Mouse (Mus musculus) megakaryocyte, embryonic 14.5 days (primary cell): Measurements from ENCODE around the gene Irx3. TPM values are rescaled to one million over a fixed set of nuclear protein-coding genes. Genes with fewer than 3 reads are reported as not detected.

ENCODE experiments used
- H3K27me3 ChIP-seq: replicated peaks from 2 replicates; pipeline ENCODE3; 2012; ENCODE audit warnings: inconsistent platforms
- H3K36me3 ChIP-seq: replicated peaks from 2 replicates; pipeline ENCODE3; 2012; ENCODE audit warnings: low read length, inconsistent platforms, mixed read lengths
- H3K4me1 ChIP-seq: 2 replicates; pipeline ENCODE4 v1.6.1; 2012; ENCODE audit warnings: inconsistent platforms
- H3K4me3 ChIP-seq: replicated peaks from 2 replicates; pipeline ENCODE3; 2012; ENCODE audit warnings: moderate library complexity, mild to moderate bottlenecking, inconsistent platforms
- H3K9me3 ChIP-seq: 2 replicates; pipeline ENCODE4 v1.6.1; 2012; ENCODE audit warnings: inconsistent platforms
- FLI1 ChIP-seq: IDR thresholded peaks from 2 replicates; pipeline ENCODE4 v1.6.1; 2012; ENCODE audit warnings: low read length, inconsistent platforms, mixed read lengths
- GATA1 ChIP-seq: IDR thresholded peaks from 3 replicates; pipeline ENCODE4 v1.6.1; 2012; ENCODE audit warnings: mixed read lengths, low read length, inconsistent platforms, borderline replicate concordance
- polyA plus RNA-seq: library from polyadenylated mRNA; stranded (reverse); fragments of >175 nt; gene quantifications from 2 replicates; pipeline ENCODE4 v1.2.3, GENCODE M21; 2012; ENCODE audit warnings: low replicate concordance; ENCODE audit not compliant: insufficient read depth

Gene Irx3
- polyA plus RNA-seq, 1 experiment, result not detected

DNA sequence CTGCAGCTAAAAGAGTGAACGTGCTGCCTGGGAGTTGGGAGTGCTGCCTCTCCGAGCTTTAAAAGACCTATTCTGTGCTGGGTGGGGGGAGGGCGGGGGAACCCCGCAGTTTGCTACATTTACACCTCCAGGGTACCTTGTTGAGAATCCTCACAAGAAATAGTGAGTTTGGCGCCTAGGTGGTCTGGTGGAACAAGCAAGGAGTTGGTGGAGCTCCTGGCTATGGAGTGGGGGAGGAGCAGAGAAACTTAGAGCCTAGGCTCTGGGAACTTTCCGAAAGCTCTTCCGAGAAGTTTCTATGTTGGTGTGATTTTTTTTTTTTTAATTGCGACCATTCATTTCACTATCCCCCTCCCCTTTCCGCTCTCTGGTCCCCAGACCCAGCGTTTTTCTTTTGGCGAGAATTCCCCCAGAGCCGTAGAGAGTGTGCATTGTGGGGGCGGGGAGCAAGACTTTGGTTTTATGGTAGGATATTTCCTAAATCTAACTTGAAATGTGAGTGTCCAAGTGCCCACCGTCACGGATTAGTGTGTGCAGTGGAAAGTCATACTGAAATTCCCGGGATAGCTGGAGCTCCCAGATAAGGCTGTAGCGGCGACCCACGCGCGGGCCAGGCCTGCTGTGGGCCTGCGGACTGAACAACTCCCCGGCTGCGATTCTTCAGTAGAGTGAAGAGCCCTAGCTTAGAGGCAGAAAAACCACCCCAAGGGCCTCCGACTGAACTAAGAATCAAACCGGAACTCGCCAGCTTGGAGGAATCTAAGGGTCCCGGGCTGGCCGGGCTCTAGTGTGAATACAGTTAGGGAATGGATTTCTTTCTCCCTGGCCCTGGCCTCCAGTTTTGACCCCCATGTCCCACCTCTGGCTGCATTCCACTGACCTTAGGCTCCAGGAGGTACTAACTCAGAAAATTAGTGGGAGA is 795 bp upstream of the Irx3 start:
- H3K4me1 ChIP-seq, result peaks cover 45% of the 10 kb centered on the region
- peaks cover 11% of the 10 kb centered on the region for H3K9me3 ChIP-seq
- TF ChIP-seq GATA1, result no peak
- TF ChIP-seq FLI1, result no peak
- peak overlapping the region; percentile 42 for H3K4me3 ChIP-seq
- peaks cover 98% of the 10 kb centered on the region for H3K27me3 ChIP-seq
- no peaks in the 10 kb centered on the region for H3K36me3 ChIP-seq

DNA sequence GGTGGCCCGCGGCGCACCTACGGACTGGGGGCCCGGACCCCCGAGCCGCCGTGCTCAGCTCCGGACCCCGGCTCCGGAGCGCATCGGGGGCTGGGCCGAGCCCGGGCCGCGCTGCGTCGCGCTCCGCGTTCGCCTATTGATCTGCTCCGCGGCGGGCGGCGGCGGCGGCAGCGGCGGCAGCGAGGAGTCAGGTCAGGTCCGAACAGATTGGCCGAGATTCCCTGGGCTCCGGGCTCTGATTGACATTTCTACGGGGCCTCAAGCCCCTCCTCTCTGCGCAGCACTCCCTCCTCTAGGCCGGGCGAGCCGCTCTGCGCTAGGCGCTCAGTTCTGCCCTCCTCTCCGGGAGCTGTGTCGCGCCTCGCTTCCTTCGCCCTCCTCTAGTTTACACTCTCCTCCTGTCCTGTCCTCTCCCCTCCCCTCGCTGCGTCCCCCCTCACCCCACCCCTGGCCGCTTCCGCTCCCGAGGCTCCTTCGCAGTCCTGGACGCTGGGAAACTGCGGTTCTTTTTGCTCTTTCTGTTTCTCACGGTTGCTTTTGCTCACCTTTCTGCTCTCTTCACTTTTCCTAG is 541 bp downstream of the Irx3 start:
- Histone ChIP-seq H3K4me1 (peaks cover 49% of the 10 kb centered on the region), H3K9me3 (peaks cover 4% of the 10 kb centered on the region), H3K4me3 (peak overlapping the region; percentile 89), H3K36me3 (no peaks in the 10 kb centered on the region), H3K27me3 (peaks cover 98% of the 10 kb centered on the region)
- no peak for TF ChIP-seq GATA1
- TF ChIP-seq FLI1, result no peak

DNA sequence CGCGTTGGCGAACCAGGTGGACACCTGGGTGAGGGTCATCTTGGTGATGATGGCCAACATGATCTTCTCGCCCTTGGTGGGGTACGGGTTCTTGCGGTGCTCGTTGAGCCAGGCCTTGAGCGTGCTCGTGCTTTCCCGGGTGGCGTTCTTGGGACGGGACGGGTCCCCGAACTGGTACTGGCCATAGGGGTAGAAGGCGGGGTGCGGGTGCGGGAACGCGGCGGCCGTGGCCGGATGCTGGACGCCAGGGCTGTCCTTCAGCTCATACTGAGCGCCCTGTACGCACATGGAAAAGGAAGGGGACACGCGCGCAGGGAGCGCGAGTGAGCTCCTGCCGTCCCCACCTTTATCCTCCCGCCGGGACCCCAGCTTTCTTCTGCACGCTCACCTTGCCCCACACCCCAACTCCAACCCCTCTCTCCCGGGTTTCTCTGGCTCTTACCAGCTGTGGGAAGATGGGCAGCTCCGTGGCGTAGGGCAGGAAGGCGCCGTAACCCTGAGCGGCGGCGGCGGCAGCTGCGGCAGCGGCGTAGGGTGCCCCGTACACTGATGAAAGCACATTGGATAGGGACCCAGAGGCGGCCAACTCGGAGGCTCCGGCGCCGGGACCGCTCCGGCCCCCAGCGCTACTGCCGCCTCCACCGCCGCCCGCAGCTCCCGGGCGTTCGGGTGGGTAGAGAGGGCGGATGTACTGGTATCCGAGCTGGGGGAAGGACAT is 1.2 kb downstream of the Irx3 start:
- H3K27me3 ChIP-seq, result peaks cover 98% of the 10 kb centered on the region
- H3K36me3 ChIP-seq, result no peaks in the 10 kb centered on the region
- TF ChIP-seq GATA1, result no peak
- TF ChIP-seq FLI1, result no peak
- H3K9me3 ChIP-seq, result peaks cover 1% of the 10 kb centered on the region; the same call in 1 of the 2 replicates
- H3K4me3 ChIP-seq, result peak overlapping the region; percentile 89
- H3K4me1 ChIP-seq, result peaks cover 45% of the 10 kb centered on the region

DNA sequence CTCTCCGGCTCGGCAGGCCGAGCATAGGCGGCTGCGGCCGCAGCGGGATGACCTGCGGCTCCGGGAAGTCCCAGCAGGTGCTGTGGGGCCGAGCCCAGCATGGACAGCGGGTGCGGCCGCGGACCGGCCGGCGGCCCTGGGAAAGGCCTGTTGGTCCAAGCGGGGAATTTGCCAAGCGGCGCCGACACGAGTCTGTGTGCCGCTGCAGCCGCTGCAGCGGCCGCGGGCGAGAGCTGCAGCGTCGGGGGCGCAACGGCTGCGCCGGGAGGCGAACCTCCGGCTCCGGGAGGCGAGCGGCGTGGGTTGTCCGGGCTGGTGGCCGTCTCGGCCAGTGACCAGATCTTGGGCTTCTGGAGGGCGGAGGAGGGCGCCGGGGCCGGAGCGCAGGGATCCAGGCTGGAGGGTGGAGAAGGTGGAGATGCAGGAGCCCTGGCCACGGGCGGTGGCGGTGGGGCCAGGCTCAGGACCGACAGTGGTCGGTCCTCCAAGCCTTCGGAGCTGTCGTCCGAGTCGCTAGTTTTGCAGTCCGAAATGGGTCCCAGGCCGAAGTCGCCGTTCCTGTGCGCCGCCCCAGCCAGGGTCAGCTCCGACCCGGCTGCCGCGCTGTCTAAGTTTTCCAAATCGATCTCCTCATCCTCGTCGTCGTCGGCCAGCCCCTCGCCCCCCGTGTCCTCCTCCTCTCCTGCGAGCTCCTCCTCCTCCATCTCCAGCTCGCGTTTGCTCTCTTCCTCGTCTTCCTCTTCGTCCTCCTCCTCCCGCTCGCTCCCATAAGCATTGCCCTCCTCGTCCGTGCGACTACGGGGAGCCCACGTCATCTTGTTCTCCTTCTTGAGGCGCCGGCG is 2.0 kb downstream of the Irx3 start:
- H3K36me3 ChIP-seq, result no peaks in the 10 kb centered on the region
- H3K4me3 ChIP-seq, result peak overlapping the region; percentile 56
- peaks cover 94% of the 10 kb centered on the region for H3K27me3 ChIP-seq
- TF ChIP-seq GATA1 (no peak), FLI1 (no peak)
- H3K4me1 ChIP-seq, result peaks cover 39% of the 10 kb centered on the region
- H3K9me3 ChIP-seq, result peaks cover 5% of the 10 kb centered on the region; the same call in 1 of the 2 replicates

DNA sequence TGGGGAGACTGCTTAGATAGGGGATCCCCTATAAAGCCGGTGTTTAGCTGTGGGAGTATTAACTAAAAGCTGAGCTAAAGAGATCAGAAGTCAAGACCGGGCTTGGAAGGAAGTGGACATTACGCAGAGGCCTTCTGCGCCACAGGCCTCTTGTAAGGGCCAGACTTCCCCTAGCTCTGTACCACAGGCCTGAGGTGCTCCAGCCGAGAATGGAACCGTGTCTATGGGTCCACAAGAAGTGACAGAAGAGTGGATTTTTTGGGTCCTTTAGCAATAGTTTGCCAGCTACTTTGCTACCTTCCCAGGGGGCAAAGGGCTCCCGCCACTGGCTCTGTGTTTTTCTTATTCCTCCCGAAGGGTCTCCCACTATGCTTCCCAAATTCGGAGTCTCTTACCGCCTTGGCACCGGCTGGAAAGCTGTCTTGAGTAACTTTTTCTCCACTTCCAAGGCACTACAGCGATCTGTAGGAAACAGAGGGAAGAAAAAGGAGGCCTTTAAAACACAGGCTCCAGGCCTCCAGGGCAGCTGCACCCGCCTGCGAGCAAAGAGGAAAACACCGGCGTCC is 2.8 kb downstream of the Irx3 start:
- H3K36me3 ChIP-seq, result no peaks in the 10 kb centered on the region
- TF ChIP-seq GATA1 (no peak), FLI1 (no peak)
- H3K9me3 ChIP-seq, result peaks cover 8% of the 10 kb centered on the region; the same call in 1 of the 2 replicates
- H3K4me1 ChIP-seq, result peaks cover 34% of the 10 kb centered on the region
- H3K4me3 ChIP-seq, result no peak overlapping the region
- H3K27me3 ChIP-seq, result peaks cover 91% of the 10 kb centered on the region

DNA sequence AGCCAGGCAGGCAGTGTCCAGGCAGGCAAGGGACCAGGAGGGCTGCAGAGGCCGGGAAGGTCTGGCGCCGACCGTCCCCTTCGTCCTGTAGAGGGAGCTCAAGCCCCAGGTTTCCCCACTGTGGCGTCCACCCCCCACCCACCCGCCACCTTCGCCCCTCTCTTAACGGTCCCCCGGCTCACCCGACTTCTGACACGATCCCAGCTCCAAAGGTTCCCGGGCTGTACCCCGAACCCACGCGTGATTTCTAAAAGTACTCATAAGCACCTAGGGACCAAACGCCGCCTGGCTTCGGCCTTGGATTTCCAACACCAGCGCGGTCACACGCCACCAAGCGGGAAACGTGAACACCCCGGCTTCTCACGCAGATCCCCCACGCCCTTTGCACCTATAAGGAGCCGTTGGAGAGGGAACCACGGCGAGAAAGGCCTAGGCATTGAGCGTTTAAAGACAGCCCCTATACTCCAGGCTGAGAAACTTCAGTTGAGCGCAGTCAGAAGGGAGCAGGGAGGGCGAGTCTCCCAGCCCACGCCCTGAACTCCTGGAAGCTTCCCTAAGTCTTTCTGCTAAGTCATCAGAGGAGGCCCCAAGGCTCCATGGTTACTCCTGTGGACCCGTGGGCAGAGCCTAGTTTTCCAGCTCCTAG is 4.1 kb downstream of the Irx3 start:
- Histone ChIP-seq H3K36me3 (no peaks in the 10 kb centered on the region), H3K4me1 (peaks cover 34% of the 10 kb centered on the region), H3K27me3 (peaks cover 85% of the 10 kb centered on the region), H3K9me3 (peaks cover 8% of the 10 kb centered on the region; the same call in 1 of the 2 replicates), H3K4me3 (peak overlapping the region; percentile 81)
- TF ChIP-seq FLI1 (no peak), GATA1 (no peak)

DNA sequence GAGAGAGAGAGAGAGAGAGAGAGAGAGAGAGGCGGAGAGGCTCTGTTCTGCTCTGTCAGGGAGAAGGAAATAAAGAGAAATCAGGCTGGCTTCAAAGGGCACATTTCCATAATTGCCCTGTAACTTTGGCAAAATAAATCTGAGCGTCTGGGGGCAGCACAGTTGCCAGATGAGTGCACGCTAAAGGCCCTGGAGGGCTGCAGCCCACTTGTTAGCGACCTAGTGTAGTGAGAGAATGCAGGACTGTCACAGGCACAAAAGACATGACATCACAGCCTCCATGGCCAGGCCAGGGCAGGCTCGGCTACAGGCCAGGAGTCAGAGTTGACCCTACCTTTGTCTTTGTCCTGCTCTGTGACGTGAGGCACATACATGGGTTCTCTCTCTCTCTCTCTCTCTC is 8.0 kb downstream of the Irx3 start:
- TF ChIP-seq GATA1 (no peak), FLI1 (no peak)
- H3K36me3 ChIP-seq, result no peaks in the 10 kb centered on the region
- peaks cover 51% of the 10 kb centered on the region for H3K27me3 ChIP-seq
- peaks cover 25% of the 10 kb centered on the region for H3K9me3 ChIP-seq
- H3K4me3 ChIP-seq, result no peak overlapping the region
- H3K4me1 ChIP-seq, result peaks cover 8% of the 10 kb centered on the region

DNA sequence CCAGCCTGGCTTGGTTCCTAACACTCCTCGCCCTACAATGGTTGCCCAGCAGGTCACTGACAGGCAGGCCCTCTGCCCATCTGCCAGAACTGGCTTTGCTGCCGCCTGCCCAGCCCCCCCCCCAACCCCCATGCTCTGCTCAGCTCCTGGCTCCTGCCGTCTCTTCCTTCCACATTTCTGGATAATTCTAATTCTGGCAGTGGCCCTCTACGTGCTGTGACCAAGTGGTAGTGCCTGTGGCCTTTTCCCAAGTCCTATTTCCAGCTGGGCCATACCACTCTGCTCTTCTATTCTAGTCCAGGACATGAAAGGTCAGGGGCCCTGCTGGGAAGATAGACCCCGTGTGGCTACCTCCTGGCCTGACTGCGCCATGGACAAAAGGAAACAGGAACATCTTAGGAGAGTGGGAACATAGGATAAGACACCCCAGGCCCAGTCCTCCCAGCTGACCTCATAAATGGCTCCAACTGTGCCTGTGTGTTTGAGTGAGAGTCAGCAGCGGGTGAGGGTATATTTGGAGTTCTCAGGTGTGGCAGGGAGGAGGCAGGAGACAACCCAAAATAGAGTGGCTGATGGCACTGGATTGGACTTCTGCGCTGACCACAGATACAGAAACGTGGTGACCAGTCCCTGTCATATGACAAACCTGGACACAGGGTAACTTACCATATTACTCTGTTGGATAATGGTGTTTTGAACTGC is 14.5 kb downstream of the Irx3 start:
- Histone ChIP-seq H3K9me3 (peaks cover 34% of the 10 kb centered on the region), H3K4me3 (no peak overlapping the region), H3K36me3 (no peaks in the 10 kb centered on the region), H3K27me3 (peaks cover 9% of the 10 kb centered on the region), H3K4me1 (no peaks in the 10 kb centered on the region)
- TF ChIP-seq FLI1 (no peak), GATA1 (no peak)
